Mouse (Mus musculus): Measurements from ENCODE around the gene Nobox. TPM values are rescaled to one million over a fixed set of nuclear protein-coding genes. Genes with fewer than 3 reads are reported as not detected.

Nobox gene
- polyA plus RNA-seq, 1 experiment, result 0.16 TPM

- no peaks in the 10 kb centered on the region for H3K27me3 ChIP-seq (ENCODE audit: control insufficient read depth, insufficient read depth, low read length)
- H3K4me3 ChIP-seq (ENCODE audit: control insufficient read depth, low read depth, low read length), result no peak overlapping the region
- H3K36me3 ChIP-seq (ENCODE audit: control insufficient read depth, insufficient read depth, low read length), result no peaks in the 10 kb centered on the region
- H3K27ac ChIP-seq (ENCODE audit: control insufficient read depth, insufficient read depth, low read depth, low read length), result no peak overlapping the region
- TF ChIP-seq CTCF (IDR thresholded peaks at IDR 0.05; ENCODE audit: control insufficient read depth, insufficient read depth, insufficient replicate concordance, low read depth, low read length), result no peak
- H3K4me1 ChIP-seq (ENCODE audit: control insufficient read depth, insufficient read depth, low read length), result no peaks in the 10 kb centered on the region
Measured at GRCm38 (mm10) chr6:43278247-43278646, 31.1 kb downstream of the Nobox start.

- Histone ChIP-seq H3K4me1 (ENCODE audit: control insufficient read depth, insufficient read depth, low read length) (no peaks in the 10 kb centered on the region), H3K27ac (ENCODE audit: control insufficient read depth, insufficient read depth, low read depth, low read length) (no peak overlapping the region), H3K36me3 (ENCODE audit: control insufficient read depth, insufficient read depth, low read length) (no peaks in the 10 kb centered on the region), H3K27me3 (ENCODE audit: control insufficient read depth, insufficient read depth, low read length) (no peaks in the 10 kb centered on the region), H3K4me3 (ENCODE audit: control insufficient read depth, low read depth, low read length) (no peak overlapping the region)
- no peak for TF ChIP-seq CTCF (IDR thresholded peaks at IDR 0.05; ENCODE audit: control insufficient read depth, insufficient read depth, insufficient replicate concordance, low read depth, low read length)
- TF ChIP-seq POLR2A (IDR thresholded peaks at IDR 0.05; ENCODE audit: control insufficient read depth, low read depth, low read length), result no peak
Measured at GRCm38 (mm10) chr6:43274123-43274522, 35.2 kb downstream of the Nobox start.

DNA sequence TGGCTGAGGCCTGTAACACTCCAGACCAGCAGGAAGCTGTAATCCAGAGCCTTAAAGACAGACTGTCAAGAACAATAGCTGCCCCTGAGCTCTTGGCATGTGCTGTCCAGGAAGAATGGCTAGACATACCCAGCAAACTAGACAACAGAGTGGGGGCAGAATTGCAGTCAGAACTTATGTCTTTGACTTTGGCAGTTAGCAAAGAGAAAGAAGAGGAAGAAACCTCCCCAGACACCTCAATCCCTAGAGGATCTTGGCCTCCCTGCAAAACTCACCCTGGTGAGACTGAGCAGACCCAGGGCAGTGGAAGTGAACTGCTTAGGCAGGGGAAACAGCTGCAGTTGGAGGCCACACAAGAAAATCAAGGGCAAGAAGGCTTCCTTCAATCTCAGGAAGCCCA, 36.8 kb downstream of the Nobox start:
- Histone ChIP-seq H3K27me3 (ENCODE audit: control insufficient read depth, insufficient read depth, low read length) (no peaks in the 10 kb centered on the region), H3K4me1 (ENCODE audit: control insufficient read depth, insufficient read depth, low read length) (no peaks in the 10 kb centered on the region), H3K4me3 (ENCODE audit: control insufficient read depth, low read depth, low read length) (no peak overlapping the region), H3K36me3 (ENCODE audit: control insufficient read depth, insufficient read depth, low read length) (no peaks in the 10 kb centered on the region), H3K27ac (ENCODE audit: control insufficient read depth, insufficient read depth, low read depth, low read length) (no peak overlapping the region)
- TF ChIP-seq CTCF (IDR thresholded peaks at IDR 0.05; ENCODE audit: control insufficient read depth, insufficient read depth, insufficient replicate concordance, low read depth, low read length), result no peak

- TF ChIP-seq CTCF (IDR thresholded peaks at IDR 0.05; ENCODE audit: control insufficient read depth, insufficient read depth, insufficient replicate concordance, low read depth, low read length) (no peak), POLR2A (IDR thresholded peaks at IDR 0.05; ENCODE audit: control insufficient read depth, low read depth, low read length) (no peak)
- no peaks in the 10 kb centered on the region for H3K36me3 ChIP-seq (ENCODE audit: control insufficient read depth, insufficient read depth, low read length)
- peaks cover 9% of the 10 kb centered on the region for H3K4me1 ChIP-seq (ENCODE audit: control insufficient read depth, insufficient read depth, low read length)
- H3K4me3 ChIP-seq (ENCODE audit: control insufficient read depth, low read depth, low read length), result peak overlapping the region; percentile 82
- H3K27ac ChIP-seq (ENCODE audit: control insufficient read depth, insufficient read depth, low read depth, low read length), result no peak overlapping the region; the same call in 1 of the 2 replicates
- H3K27me3 ChIP-seq (ENCODE audit: control insufficient read depth, insufficient read depth, low read length), result peaks cover 3% of the 10 kb centered on the region; the same call in 1 of the 2 replicates
Measured at GRCm38 (mm10) chr6:43266356-43266755, 43.0 kb downstream of the Nobox start.

GRCm38 (mm10) chr6:43265363-43266041, 43.9 kb downstream of the Nobox start, which contains the start of gene Arhgef5:
TSS of gene Arhgef5 (plus strand) at chr6:43265582.
- TF ChIP-seq CTCF (IDR thresholded peaks at IDR 0.05; ENCODE audit: control insufficient read depth, insufficient read depth, insufficient replicate concordance, low read depth, low read length) (no peak), POLR2A (IDR thresholded peaks at IDR 0.05; ENCODE audit: control insufficient read depth, low read depth, low read length) (no peak)

GRCm38 (mm10) chr6:43260756-43261155, 48.6 kb downstream of the Nobox start:
- Histone ChIP-seq H3K27ac (ENCODE audit: control insufficient read depth, insufficient read depth, low read depth, low read length) (no peak overlapping the region), H3K36me3 (ENCODE audit: control insufficient read depth, insufficient read depth, low read length) (no peaks in the 10 kb centered on the region), H3K27me3 (ENCODE audit: control insufficient read depth, insufficient read depth, low read length) (peaks cover 2% of the 10 kb centered on the region; the same call in 1 of the 2 replicates), H3K4me1 (ENCODE audit: control insufficient read depth, insufficient read depth, low read length) (peaks cover 8% of the 10 kb centered on the region), H3K4me3 (ENCODE audit: control insufficient read depth, low read depth, low read length) (no peak overlapping the region)
- TF ChIP-seq POLR2A (IDR thresholded peaks at IDR 0.05; ENCODE audit: control insufficient read depth, low read depth, low read length) (no peak), CTCF (IDR thresholded peaks at IDR 0.05; ENCODE audit: control insufficient read depth, insufficient read depth, insufficient replicate concordance, low read depth, low read length) (no peak)

More at GRCm38 (mm10) chr6:43265363-43266041, 43.9 kb downstream of the Nobox start, which contains the start of gene Arhgef5:
- H3K36me3 ChIP-seq (ENCODE audit: control insufficient read depth, insufficient read depth, low read length), result no peaks in the 10 kb centered on the region
- H3K27me3 ChIP-seq (ENCODE audit: control insufficient read depth, insufficient read depth, low read length), result peaks cover 3% of the 10 kb centered on the region; the same call in 1 of the 2 replicates
- peak within 1 kb of the TSS; percentile 82 for H3K4me3 ChIP-seq (ENCODE audit: control insufficient read depth, low read depth, low read length)
- H3K27ac ChIP-seq (ENCODE audit: control insufficient read depth, insufficient read depth, low read depth, low read length), result peak within 1 kb of the TSS; percentile 54
- H3K4me1 ChIP-seq (ENCODE audit: control insufficient read depth, insufficient read depth, low read length), result peaks cover 9% of the 10 kb centered on the region

GRCm38 (mm10) chr6:43254193-43254926, 55.0 kb downstream of the Nobox start:
- no peak overlapping the region for H3K4me3 ChIP-seq (ENCODE audit: control insufficient read depth, low read depth, low read length)
- no peaks in the 10 kb centered on the region for H3K4me1 ChIP-seq (ENCODE audit: control insufficient read depth, insufficient read depth, low read length)
- no peak overlapping the region for H3K27ac ChIP-seq (ENCODE audit: control insufficient read depth, insufficient read depth, low read depth, low read length)
- H3K27me3 ChIP-seq (ENCODE audit: control insufficient read depth, insufficient read depth, low read length), result no peaks in the 10 kb centered on the region
- no peaks in the 10 kb centered on the region for H3K36me3 ChIP-seq (ENCODE audit: control insufficient read depth, insufficient read depth, low read length)
- no peak for TF ChIP-seq POLR2A (IDR thresholded peaks at IDR 0.05; ENCODE audit: control insufficient read depth, low read depth, low read length)
- TF ChIP-seq CTCF (IDR thresholded peaks at IDR 0.05; ENCODE audit: control insufficient read depth, insufficient read depth, insufficient replicate concordance, low read depth, low read length), result no peak

Other genes starting within 250 kb of the Nobox start
- gene Olfr441, start 203.2 kb downstream of the Nobox start, polyA plus RNA-seq (2012; rRNA removed), result not detected in 2 replicates
- gene Olfr237-ps1, start 163.0 kb downstream of the Nobox start, polyA plus RNA-seq (2012; rRNA removed), result 0.17 and 0.21 TPM in 2 replicates
- 0.20 TPM in 1 of 2 replicates, not detected in the other for gene Olfr437, start 146.3 kb downstream of the Nobox start, polyA plus RNA-seq (2012; rRNA removed)
- 0.02 and 0.05 TPM in 2 replicates for gene Olfr13, start 137.4 kb downstream of the Nobox start, polyA plus RNA-seq (2012; rRNA removed)
- not detected in 2 replicates for gene Olfr435, start 112.4 kb downstream of the Nobox start, polyA plus RNA-seq (2012; rRNA removed)
- gene Olfr434, start 96.5 kb downstream of the Nobox start, polyA plus RNA-seq (2012; rRNA removed), result not detected in 2 replicates
- not detected in 2 replicates for gene Olfr47, start 78.0 kb downstream of the Nobox start, polyA plus RNA-seq (2012; rRNA removed)
- 1.5 and 2.2 TPM in 2 replicates for gene Arhgef5, start 44.0 kb downstream of the Nobox start, polyA plus RNA-seq (2012; rRNA removed)